Mouse (Mus musculus) heart, postnatal 0 days (tissue): ENCODE results near the gene Klrg1.

Experiments
- CTCF ChIP-seq: IDR thresholded peaks from 2 replicates; pipeline ENCODE4 v1.5.1; 2016; ENCODE audit warnings: antibody characterized with exemption, control low read depth, low read depth
- EP300 ChIP-seq: IDR thresholded peaks from 2 replicates; pipeline ENCODE4 v1.6.1; 2016; ENCODE audit warnings: antibody characterized with exemption, low read depth

GRCm38 (mm10) chr6:122293121-122293520 lies 10.4 kb upstream of the Klrg1 start:
- TF ChIP-seq EP300 (no peak), CTCF (no peak)
